Mouse (Mus musculus) heart, adult 2 months (tissue): ENCODE data around the gene Tamm41.

Source experiments
- CTCF ChIP-seq: fragments of 200-600 bp; IDR thresholded peaks from 2 replicates; pipeline ENCODE4 v1.8.1; 2022; ENCODE audit warnings: antibody characterized with exemption, mild to moderate bottlenecking, moderate library complexity
- EP300 ChIP-seq: fragments of 200-500 bp; IDR thresholded peaks from 2 replicates; pipeline ENCODE4 v1.6.1; 2011; ENCODE audit warnings: low read depth, low read length, control low read depth; ENCODE audit not compliant: insufficient read depth
- POLR2A ChIP-seq: fragments of 200-500 bp; IDR thresholded peaks from 2 replicates; pipeline ENCODE4 v1.6.1; 2011; ENCODE audit warnings: mild to moderate bottlenecking, low read depth, low read length, control low read depth; ENCODE audit not compliant: insufficient read depth

DNA sequence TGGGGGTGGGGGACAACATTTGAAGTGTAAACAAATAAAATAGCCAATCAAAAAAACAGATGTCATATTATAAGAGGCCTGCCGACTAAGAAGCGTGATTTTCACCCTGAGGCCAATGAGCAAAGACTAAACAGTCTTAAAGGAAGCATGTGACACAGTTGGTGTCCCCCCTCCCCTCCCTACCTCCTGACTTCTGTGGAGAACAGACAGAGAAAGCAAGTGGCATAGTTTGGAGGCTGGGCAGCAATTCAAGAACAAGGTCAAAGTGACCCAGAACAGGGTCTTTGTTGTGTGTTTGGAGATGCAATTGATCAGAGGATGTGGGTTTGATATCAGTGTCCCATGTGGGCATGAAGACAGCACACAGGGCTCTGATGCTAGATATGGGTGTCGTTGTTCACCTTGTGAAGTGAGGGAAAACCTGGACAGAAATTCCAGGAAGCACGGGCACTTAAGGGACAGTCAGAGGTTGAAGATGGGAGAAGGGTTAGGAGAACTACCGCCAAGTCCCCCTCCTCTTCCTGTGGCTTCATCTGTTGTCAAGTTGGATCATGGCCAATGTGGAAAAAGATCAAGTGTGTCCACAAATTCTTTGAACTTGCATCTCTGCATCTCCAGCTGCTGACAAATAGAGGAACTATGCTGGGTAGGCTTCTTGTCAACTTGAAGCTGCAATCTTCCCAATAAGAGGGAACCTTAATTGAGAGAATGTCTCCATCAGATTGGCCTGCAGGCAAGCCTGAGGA lies 25.1 kb upstream of the Tamm41 start:
- TF ChIP-seq CTCF (no peak), EP300 (no peak), POLR2A (no peak)
